Mouse (Mus musculus): Measurements from ENCODE around the gene Cfap65.
A peak's percentile ranks its signal among the peaks of the same experiment; 100 is the strongest.

The Cfap65 gene

DNA sequence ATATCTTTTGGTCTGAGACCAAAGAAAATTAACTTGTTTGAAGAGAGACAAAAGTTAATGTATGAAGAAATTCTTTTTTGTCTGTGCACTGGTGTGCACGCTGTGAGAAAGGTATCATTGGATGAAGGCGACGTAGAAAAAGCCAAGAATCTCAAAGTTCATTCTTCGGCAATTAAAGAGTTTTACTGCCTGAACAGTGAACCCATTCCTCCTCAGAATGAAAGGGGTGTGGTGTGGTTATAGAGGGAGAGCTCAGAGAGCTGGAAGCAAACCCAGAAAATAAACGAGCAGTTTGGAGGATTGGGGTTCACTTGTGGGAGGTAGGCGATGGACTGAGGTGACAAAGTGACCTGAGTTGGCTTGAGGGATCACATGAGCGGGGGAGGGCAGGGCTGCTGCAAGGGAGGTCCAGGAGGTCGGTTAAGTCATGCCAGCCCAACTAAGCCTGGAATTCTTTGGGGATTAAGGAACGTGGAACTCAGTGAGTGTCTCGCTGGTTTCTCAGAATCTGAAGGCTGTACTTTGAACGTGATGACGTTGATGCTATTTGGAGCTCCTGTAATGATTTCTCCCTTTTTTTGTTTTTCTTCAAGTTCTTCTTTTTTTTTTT, 927 bp upstream of the Cfap65 start:
- DNase-seq, result no peak

DNA sequence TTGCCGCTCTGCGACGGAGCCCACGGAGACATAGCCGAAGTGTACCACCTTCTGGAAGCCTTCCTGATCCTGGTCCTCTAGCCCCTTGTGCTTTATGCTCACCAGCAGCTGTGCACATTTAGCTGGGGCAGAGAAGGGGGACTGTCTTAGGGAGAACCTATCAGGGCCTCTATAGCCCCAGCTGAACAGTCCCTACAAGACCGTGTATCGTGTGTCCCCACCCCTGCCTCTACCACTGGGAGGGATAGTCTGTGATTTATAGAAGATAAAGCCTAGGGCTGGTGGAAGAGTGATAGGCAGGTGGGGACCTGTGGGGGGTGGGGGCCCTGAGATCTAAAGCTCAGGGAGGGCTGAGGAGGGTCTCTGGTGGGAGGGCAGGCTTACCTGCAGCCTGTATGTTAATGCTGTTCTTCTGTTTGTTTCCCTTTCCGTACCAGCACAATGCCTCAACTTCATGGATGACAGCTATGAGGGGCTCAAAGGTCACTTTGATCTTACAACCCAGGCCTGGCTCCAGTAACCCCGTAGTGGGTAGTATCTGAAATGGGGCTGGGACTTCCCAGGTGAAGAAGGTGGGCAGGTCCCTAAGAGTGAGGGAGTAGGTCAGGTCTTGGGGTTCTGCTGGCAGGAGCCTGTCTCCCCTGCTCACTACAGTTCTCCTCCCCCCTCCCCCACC, 7.6 kb downstream of the Cfap65 start:
- no peak for DNase-seq

DNA sequence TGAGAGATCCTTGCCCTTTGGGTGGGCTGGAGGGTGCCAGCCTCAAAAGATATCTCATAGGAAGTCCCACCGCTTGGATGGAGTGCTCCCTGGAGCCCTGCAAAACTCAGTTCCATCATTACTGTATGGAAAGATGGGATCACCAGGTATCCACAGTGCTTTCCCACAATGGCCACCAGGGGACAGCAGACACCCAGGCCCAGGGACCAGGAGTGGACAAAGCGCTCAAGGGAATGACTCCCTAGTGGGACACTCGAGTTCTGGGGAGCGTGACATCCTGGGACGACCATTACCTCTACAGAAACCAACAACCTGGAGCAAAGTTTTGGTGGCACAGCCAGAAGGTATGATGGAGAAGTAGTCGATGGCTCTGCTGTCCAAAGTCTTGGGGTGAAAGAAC, 8.7 kb downstream of the Cfap65 start:
- DNase-seq, result no peak

DNA sequence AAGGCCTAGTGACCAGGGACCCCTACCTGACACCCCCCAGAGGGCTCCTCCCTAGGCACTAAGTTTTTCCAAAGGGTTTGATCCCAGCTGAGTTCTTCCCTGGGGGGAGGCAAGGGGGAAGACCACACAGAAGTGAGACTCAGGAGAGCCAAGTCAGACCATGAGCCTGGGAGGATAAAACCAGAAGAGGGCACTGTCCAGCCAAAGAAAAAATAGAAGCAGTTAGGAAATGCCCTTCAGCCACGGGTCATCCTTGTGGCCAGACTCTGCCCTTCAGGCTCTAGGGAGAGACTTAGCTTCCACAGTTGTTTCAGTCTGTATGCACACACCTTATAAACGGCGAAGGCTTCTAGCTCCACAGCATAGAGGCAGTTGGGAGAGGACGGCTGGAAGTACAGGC, 10.9 kb downstream of the Cfap65 start:
- no peak for DNase-seq

DNA sequence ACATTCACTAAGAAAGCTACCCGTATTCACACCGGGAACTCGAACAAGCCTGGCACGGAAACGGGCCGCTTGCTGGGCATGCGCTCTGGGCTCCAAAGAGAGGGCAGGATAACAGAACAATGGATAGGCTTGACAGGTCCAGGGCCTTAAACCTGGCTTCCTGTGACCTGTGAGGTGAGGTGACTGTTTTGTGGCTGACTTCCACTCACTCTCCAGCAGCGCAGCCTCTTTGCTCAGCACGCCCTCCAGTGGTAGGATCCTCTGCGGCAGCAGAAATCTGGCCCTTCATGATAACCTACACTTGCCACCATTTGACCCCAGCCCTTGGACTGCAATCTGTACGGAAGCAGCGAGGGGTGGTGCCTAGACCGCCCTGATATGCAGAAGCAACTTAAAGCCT, 19.7 kb downstream of the Cfap65 start:
- no peak for DNase-seq

DNA sequence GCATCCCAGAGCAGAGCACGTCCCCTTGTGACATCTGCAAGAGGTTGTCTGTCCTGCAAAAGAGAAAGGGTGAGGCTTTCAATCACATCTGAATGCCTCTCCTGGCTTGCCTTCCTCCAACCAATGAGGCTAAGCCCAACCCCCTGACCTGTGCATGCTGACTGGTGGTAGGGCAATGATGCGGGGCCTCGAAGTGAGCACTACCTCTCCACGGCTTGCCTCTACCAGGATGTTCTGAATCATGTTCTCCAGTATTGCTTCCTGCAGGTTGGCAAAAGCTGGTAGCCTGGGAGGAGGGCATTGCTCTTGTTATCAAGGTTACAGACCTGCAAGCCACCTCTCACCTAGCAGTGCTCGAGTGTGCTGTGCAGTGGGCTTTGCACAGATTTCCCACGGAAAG, 33.2 kb downstream of the Cfap65 start:
- no peak for DNase-seq

DNA sequence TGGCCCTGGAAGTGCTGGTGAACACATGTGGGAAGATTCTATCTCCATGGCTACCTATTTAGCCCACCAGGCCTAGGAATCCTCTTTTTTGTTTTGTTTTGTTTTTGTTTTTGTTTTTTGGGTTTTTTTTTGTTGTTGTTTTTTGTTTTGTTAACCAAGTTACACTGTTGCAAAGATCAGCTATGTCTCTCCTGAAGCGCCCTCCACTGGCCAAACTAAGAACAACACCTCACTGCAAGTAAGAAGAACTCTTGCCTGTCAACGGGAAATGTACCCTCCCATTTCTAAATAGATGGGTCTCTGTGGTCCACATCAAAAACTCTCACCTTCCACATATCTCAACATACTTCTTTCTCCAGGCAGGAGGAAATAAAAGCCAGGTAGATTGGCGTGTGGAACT, 33.7 kb downstream of the Cfap65 start:
- peak; percentile 73 to 76 for DNase-seq

DNA sequence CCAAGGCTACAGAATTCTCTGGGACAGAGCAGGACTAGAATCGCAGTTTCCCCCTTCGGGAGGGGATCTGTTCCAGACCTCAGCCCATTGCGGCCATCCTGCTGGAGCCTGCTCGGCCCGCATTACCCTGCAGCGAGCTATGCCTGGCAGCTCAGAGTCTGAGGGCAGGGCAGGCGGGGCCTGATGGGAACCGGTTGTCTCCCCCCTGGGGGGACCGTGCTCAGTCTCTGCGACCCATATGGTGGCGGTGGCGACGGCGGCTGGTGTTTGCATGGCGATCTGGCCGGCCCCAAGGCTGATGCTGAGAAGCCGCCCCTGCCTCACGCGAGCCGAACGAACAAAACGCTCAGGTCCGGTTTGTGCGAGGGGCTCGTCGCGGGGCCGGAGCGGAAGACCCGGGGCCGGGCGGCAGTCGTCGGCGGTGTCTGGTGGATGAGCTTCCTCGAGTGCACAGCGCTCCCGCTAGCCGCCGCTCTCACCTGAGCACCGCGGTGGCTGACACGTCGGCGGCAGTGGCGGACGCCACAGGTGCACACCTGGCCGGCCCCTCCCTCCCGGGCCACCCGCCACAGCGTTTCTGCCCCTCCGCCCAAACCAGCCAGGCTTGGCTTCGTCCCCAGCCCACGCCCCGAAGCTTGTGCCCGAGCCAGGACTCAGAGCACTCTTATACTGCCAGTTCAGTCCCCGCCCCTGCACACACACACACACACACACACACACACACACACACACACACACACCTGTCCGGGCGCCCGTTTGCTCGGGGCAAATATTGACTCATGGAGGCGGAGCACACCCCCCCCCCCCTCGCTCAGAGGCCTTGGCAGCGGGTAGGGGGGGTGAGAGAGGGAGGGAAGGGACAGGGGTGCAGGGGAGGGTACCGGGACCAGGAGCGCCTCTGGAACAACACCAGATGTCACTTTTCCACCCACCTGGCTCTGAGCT, 34.8 kb downstream of the Cfap65 start:
- no peak for DNase-seq

DNA sequence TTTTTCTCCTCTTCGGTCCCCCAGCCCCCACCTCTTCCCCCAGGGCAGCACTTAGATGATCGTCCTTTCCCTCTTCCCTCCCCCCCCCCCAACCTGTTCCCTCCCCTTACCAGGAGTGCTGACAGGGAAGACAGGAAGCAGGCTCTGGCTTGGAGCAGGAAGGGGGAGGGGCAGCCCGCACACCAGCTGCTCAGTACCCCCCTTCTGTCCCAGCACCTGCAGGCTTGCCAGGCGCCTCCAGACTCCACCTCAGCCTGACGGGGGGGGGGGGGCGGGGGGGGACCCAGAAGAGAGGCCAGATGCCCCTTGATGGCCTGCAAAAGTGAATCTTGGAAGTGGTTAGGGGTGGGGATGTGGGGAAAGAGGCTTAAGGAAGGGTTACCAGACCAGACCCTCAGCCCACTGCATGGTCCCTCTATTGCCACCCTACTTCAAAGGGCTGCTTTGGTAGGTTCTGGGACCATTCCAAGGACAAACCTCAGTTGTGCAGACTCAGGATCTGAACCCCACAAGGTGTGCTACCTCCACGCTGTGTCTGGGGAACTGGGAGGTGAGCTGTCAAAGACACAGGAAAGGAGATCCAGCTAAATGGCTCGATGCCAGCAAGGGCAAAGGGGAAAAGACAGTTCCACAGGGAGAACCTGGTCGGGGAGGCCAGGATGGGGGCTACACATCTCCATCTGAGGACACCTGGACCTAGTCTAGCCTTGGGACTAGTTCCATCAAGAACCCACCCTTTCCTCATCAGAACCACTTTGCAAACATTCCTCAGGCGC, 36.6 kb downstream of the Cfap65 start:
- DNase-seq, result no peak

DNA sequence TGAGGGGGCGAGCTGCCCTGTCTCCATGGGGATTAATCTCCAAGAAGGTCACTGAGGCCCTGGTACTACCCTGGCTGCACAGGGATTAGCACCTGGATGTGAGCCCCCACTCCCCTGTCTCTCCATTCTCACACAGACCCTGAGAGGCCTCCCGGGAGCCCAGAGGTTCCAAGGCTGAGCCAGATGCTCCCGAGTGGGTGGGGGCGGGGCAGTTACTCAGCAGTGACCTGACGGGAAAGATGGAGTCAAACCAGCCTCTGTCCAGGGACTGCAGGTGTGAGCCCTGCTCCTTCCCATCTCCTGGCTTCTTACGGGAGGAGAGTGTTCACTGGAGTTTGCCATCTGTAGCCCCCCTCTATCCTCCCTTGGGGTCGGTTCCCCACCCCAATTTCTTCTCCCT, 37.4 kb downstream of the Cfap65 start:
- no peak for DNase-seq

DNA sequence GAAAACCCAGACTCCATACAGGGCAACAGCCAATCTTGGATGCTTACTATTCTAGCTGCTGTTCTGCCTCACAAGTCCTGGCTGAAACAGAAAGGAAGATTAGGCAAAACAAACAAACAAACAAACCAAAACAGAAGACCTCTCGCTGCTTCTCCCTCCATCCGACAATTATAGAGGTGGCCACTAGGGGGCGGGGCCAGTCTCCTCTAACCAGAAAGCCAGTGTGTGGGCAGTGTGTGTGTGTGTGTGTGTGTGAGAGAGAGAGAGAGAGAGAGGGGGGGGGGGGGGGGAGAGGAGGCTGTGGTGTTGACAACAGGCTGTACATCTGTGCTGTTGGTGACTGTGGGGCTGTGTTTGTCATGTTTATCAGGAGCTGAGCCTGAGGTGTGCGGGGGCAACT, 40.4 kb downstream of the Cfap65 start:
- peak; percentile 77 to 83 for DNase-seq

DNA sequence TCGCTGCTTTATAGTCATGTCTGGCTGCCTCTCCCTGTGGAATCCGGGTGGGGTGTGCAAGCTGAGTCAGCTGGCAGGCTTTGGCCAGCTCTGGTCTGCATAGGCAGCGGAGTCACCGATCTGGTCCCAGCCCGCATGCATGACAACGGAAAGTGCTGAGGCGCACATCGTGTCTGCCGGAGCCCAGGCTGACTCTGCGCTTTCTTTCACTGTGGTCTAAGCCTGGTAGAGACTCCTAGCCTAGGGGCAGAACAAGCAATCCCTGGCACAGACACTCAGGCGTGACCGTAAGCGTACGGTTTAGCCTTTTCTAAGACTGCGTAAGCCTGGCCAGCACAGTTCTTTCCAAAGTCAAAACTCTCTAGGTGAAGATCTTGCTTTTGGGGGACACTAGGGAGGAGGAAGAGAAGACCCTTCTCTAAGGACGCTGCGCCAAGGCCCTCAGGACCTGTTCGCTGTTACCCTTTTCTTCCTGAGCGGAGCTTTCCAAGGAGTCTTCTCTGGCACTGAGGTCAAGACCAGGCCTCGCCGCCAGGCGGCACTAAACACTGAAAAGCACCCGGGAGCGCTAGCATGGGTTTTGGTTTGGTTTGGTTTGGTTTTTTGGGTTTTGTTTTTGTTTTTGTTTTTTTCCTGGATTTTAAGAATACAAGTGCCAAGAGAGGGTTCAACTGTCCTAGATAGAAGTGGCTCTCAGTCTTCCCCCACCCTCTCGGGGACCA, 42.1 kb downstream of the Cfap65 start, which contains the start of gene Cryba2:
Gene Cryba2 (minus strand): TSS at position 10 of the 722 bp plus-strand sequence.
- peak in 1 of 2 experiments; percentile 40 for DNase-seq

DNA sequence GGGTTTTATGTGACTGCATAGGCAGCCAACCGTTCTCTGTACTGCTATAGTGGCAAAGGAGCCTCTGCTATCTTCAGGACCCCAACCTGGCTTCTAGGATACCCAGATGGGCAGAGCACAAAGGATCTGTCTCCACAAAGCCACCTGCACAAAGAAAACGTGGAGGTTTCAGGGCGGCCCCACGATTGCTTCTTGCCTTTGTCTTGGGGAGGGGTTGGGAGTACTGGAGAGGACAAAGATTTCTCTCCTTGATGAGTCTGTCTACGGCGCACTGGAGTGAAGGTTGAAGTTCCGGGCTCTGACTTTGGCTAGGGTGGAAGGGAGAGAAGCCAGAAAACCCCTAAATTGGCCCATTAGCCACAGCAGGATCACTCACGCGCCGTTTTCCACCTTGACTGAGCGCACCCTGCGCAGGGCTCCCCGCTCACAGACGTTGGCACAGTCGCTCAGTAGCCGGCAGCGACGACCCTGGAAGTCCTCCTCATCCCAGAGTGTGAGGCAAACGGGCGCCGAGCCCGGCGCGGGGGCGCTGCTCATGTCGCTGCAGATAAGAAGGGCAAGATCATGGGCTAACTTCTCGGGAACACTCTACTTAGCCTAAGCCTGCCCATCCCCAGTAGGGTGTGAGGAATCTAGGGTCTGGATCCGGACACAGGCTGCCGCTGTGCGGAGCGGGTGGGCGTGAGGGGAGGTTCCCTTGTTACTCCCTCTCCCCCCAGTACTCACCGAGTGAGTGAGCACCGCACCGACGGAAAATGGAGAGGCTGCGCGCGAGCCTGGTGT, 42.9 kb downstream of the Cfap65 start:
- no peak for DNase-seq

DNA sequence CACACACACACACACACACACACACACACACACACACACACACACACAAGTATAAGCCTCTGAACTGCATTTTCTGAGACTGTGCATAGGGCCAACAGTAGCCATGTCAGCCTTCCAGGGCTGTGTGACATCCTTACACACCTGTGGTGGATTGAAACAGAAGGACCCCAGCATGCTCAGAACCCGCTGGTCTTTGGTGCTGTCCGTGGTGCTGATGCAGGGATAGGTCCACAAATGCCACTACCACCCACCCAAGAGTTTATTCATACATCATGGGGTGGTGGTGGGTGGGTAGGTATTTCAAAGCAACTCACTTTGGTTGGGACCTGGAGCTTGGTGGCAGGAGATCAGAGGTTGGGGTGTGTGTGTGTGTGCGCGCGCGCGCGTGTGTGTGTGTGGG, 43.9 kb downstream of the Cfap65 start:
- peak; percentile 35 to 41 for DNase-seq

DNA sequence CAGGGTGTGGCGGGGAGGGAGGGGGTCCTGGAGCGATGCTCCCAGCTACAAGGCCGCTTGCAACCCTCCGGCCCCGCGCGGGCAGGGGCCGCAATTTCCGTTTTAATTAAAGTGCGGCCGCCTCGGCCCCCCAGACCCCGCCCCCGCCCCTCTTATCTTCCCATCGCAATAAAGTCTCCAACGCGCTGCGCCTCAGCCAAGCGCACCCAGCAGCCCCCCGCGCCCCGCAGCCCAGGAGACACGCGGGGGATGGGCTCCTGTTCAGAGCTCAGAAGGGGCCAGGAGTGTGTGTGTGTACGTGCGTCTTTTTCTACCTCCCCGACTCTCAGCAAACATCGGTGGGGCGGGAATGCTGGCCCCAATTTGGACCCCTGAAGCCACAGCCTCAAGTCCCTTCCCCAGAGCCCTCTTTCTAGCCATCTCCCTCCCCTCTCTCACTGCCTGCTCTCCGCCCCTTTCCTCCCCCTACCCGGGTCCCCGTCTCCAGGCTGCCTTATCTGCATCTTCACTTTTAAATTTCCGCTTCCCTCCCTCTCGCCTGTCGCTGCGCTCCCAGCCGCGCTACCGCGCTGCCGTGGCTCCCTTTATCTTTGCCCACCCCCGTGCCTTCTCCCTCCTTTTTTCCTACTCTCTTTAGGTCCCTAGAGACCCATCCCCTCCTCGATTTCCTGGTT, 49.9 kb downstream of the Cfap65 start, which contains the start of gene Fev:
Gene Fev (minus strand): TSS at position 51 of the 674 bp plus-strand sequence.
- no peak for DNase-seq

DNA sequence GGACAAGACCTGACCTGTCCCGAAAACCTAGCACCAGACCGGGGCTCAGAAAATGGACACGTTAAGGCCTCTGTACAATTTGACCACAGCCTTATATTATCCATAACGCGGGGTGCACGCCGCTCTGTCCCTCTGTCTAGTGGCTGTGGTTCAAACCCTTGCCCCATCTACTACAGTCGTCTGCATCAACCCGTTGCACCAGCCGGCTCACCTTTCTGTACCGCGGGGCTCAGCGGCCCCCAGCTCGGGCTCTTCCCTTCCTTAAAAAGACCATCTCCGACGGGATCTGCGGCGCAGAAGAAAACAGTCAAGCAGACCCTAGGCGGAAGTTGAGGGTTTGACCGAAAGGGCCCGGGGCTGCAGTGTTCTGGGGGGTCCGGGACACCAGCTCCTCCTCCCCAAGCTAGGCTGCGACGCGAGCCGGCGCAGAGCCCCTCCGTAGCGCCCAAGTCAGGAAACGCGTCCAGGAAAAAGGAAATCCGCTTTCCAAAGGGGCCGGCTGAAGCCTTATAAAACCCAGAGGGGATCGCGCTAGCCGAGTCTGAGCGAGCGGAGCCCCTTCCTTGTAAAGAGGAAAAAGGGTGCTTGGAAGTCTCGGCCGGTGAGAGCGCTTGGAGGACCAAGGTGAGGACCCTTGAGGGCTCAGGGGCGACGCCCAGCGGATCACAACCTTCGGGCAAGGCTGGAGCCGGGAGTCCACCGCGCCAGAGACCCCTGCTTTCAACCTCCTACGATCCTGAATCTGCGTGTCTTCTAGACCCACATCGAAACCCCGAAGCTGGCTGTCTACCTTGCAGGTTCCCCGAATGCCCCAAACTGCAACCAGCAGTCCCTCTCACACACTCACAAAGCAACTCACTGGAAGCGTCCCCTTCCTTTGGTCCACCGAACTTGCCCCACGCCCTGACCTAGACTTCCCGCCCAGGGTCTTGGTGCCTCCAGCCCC, 50.9 kb downstream of the Cfap65 start:
- DNase-seq, result no peak

DNA sequence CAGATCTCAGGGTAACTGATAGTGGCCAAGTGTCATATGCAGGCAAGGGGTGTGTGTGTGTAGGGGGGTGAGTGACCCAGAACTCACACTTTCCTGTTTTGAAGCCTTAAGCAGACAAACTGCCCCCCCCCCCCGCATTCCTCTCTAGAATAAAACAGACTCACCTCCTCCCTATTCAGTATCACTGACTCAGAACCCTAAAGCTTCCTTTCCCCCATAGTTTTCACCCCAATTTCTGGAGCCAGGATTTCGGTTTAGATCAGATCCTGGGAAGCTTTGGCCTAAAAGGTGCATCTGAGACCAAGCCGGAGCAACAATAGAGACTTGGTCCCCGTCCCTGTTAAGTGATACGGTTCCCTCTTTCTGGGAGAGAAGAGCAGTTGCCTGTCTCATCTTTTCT, 52.0 kb downstream of the Cfap65 start:
- DNase-seq, result no peak

DNA sequence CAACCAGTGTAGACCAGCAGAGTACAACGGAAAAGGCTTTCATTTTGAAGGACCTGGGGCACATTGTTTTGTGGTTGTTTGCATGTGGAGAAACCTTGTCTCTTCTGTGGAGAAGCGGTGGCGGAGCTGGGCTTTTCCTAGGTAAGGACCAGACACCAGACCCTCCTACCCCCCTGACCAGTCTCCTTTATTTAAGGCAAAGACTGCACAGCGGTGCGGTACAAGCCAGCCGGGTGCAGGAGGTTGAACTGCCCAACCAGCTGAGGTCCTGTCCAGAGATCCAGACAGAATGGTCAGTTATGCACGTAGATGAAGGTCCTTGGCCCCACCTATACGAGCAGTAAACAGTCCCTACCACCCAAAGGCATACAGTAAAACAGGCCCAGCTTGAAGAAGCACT, 52.6 kb downstream of the Cfap65 start:
- DNase-seq, result no peak

DNA sequence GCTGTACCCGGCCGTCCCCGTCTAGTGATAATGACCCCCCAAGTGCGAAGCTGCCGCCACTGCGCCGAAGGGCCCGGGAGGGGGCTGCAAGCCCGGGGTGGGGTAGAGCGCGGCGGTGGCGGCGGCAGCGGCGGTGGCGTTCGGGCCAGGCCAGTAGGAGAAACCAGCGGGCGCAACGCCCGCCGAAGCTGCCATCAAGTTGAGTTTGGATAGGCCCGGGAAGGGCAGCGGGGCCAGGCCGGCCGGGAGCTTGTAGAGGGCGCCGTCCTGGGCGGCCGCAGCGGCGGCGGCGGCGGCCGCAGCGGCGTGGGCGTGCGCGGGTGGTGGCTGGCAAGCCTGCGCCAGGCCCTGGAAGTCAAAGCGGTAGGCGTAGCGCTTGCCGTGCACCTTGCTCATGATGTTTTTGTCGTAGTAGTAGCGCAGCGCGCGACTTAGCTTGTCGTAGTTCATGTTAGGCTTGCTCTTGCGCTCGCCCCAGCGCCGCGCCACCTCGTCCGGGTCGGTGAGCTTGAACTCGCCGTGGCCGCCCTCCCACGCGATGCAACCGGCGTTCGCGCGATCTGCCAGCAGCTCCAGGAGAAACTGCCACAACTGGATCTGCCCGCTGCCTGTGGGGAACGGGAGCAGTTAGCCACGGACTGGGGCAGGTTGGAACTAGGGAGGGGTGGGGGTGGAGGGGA, 53.2 kb downstream of the Cfap65 start:
- no peak for DNase-seq
